Mouse (Mus musculus) heart, embryonic 14.5 days (tissue): ENCODE measurements around the gene Rbp1. TPM values are rescaled to one million over a fixed set of nuclear protein-coding genes. Genes with fewer than 3 reads are reported as not detected.

ENCODE experiments used
- ATAC-seq: fragments of 200-750 bp; cut with Nextera tagmentation; 2 replicates; pipeline ENCODE4 v1.8.0; 2017; ENCODE audit warnings: low read depth, moderate TSS enrichment; ENCODE audit not compliant: insufficient number of reproducible peaks, insufficient read depth, low FRiP score
- H3K27ac ChIP-seq, 2 experiments: fragments of 200-500 bp in 1 of 2; fragments of 300-500 bp in 1 of 2; sonication (generic) in 1 of 2; replicated peaks in 1 of 2; 2 replicates each; pipeline ENCODE4 v1.5.1; 2012 to 2014; ENCODE audit warnings: low read depth in 2 of 2, low read length in 2 of 2, control low read depth in 1 of 2, mild to moderate bottlenecking in 1 of 2, mixed read lengths in 1 of 2; ENCODE audit not compliant: control insufficient read depth in 1 of 2, insufficient read depth in 1 of 2
- H3K27me3 ChIP-seq: fragments of 300-500 bp; sonication (generic); 2 replicates; pipeline ENCODE4 v1.6.1; 2014; ENCODE audit warnings: mild to moderate bottlenecking, low read length, control low read depth; ENCODE audit not compliant: control insufficient read depth, insufficient read depth
- H3K36me3 ChIP-seq: fragments of 300-500 bp; sonication (generic); 2 replicates; pipeline ENCODE4 v1.6.1; 2014; ENCODE audit warnings: mild to moderate bottlenecking, control low read depth, low read length, mixed read lengths; ENCODE audit not compliant: control insufficient read depth, insufficient read depth
- H3K4me1 ChIP-seq, 2 experiments: fragments of 200-500 bp in 1 of 2; fragments of 300-500 bp in 1 of 2; sonication (generic) in 1 of 2; 2 replicates each; pipeline ENCODE4 v1.6.1; 2012 to 2014; ENCODE audit warnings: low read length in 2 of 2, control low read depth in 1 of 2, mixed read lengths in 1 of 2; ENCODE audit not compliant: control insufficient read depth in 2 of 2, insufficient read depth in 2 of 2
- H3K4me2 ChIP-seq: fragments of 300-500 bp; sonication (generic); 2 replicates; pipeline ENCODE4 v1.6.1; 2014; ENCODE audit warnings: mild to moderate bottlenecking, low read length
- H3K4me3 ChIP-seq, 2 experiments: fragments of 200-500 bp in 1 of 2; fragments of 300-500 bp in 1 of 2; sonication (generic) in 1 of 2; 2 replicates each; pipeline ENCODE4 v1.5.1; 2012 to 2014; ENCODE audit warnings: low read length in 2 of 2, mild to moderate bottlenecking in 2 of 2, control low read depth in 1 of 2, low read depth in 1 of 2, moderate library complexity in 1 of 2; ENCODE audit not compliant: control insufficient read depth in 1 of 2, insufficient read depth in 1 of 2
- H3K9ac ChIP-seq: fragments of 300-500 bp; sonication (generic); 2 replicates; pipeline ENCODE4 v1.6.1; 2014; ENCODE audit warnings: mild to moderate bottlenecking, low read length
- H3K9me3 ChIP-seq: fragments of 300-500 bp; sonication (generic); 2 replicates; pipeline ENCODE4 v1.6.1; 2016; ENCODE audit warnings: low read length, control low read depth; ENCODE audit not compliant: control insufficient read depth
- WGBS: fragments of 180-500 bp; shearing (Covaris S2); extraction: QIAGEN DNeasy Blood & Tissue Kit; methylation state at CpG from one replicate; pipeline ENCODE4 v1.1.7; 2014; 5-methylcytosine and 5-hydroxymethylcytosine counted together
- polyA plus RNA-seq: library from polyadenylated mRNA; unstranded; fragments of >200 nt; fragmentation: Nextera tagmentation; extraction: Ambion mirVana; gene quantifications from 2 replicates; pipeline ENCODE4 v1.2.1, GENCODE M21; 2014

Gene Rbp1
- polyA plus RNA-seq, 1 experiment from 2014 or later: 70.7 TPM

GRCm38 (mm10) chr9:98482256-98482655, 59.5 kb downstream of the Rbp1 start:
- no peaks in the 10 kb centered on the region for H3K36me3 ChIP-seq
- no peak overlapping the region for H3K9ac ChIP-seq
- WGBS: 60% methylated on average over 4 of the region's 4 CpGs

GRCm38 (mm10) chr9:98485020-98485419, 62.3 kb downstream of the Rbp1 start:
- Histone ChIP-seq H3K27me3 (no peaks in the 10 kb centered on the region), H3K9ac (no peak overlapping the region), H3K27ac (no peak overlapping the region), H3K4me1 (peaks cover 0 to under 1% of the 10 kb centered on the region in 2 experiments; a peak in 2 of 4 replicates), H3K4me2 (no peak overlapping the region), H3K4me3 (no peak overlapping the region), H3K36me3 (no peaks in the 10 kb centered on the region), H3K9me3 (no peaks in the 10 kb centered on the region)
- ATAC-seq: no peak
- WGBS: 73% methylated on average over 7 of the region's 7 CpGs

More at GRCm38 (mm10) chr9:98482256-98482655, 59.5 kb downstream of the Rbp1 start:
- Histone ChIP-seq H3K4me2 (no peak overlapping the region), H3K4me1 (no peaks in the 10 kb centered on the region; a peak in 1 of 4 replicates), H3K4me3 (no peak overlapping the region), H3K27ac (no peak overlapping the region), H3K9me3 (no peaks in the 10 kb centered on the region), H3K27me3 (no peaks in the 10 kb centered on the region)
- ATAC-seq: no peak

- H3K9ac ChIP-seq: no peak within 1 kb of the TSS
- no peaks in the 10 kb centered on the region for H3K36me3 ChIP-seq
- 83% methylated on average over 3 of the region's 3 CpGs for WGBS
- no peak within 1 kb of the TSS for H3K27ac ChIP-seq
- H3K4me2 ChIP-seq: no peak within 1 kb of the TSS
- peaks cover 0 to 4% of the 10 kb centered on the region in 2 experiments; a peak in 3 of 4 replicates for H3K4me1 ChIP-seq
- ATAC-seq: no peak
- no peaks in the 10 kb centered on the region for H3K9me3 ChIP-seq
- H3K4me3 ChIP-seq: no peak within 1 kb of the TSS
- no peaks in the 10 kb centered on the region for H3K27me3 ChIP-seq
Measured at GRCm38 (mm10) chr9:98485815-98486214, 63.1 kb downstream of the Rbp1 start, which contains the start of gene Rbp2. TSS of gene Rbp2 (plus strand) at chr9:98486115.

GRCm38 (mm10) chr9:98487273-98487672, 64.5 kb downstream of the Rbp1 start:
- Histone ChIP-seq H3K4me1 (peaks cover 0 to 4% of the 10 kb centered on the region in 2 experiments; a peak in 3 of 4 replicates), H3K9ac (no peak overlapping the region), H3K27ac (no peak overlapping the region), H3K4me2 (no peak overlapping the region), H3K27me3 (no peaks in the 10 kb centered on the region), H3K4me3 (no peak overlapping the region), H3K36me3 (no peaks in the 10 kb centered on the region), H3K9me3 (no peaks in the 10 kb centered on the region)
- ATAC-seq: no peak
- WGBS: 35% methylated on average over 6 of the region's 6 CpGs

- H3K36me3 ChIP-seq: no peaks in the 10 kb centered on the region
- no peaks in the 10 kb centered on the region for H3K9me3 ChIP-seq
- H3K27me3 ChIP-seq: no peaks in the 10 kb centered on the region
- no peak overlapping the region for H3K9ac ChIP-seq
- 58% methylated on average over 4 of the region's 4 CpGs for WGBS
- H3K4me1 ChIP-seq: peaks cover 0 to 4% of the 10 kb centered on the region in 2 experiments; a peak in 3 of 4 replicates
- H3K27ac ChIP-seq: no peak overlapping the region
- no peak for ATAC-seq
- H3K4me3 ChIP-seq: no peak overlapping the region
- no peak overlapping the region for H3K4me2 ChIP-seq
Measured at GRCm38 (mm10) chr9:98489532-98489931, 66.8 kb downstream of the Rbp1 start.

GRCm38 (mm10) chr9:98490128-98490527, 67.4 kb downstream of the Rbp1 start:
- no peaks in the 10 kb centered on the region for H3K27me3 ChIP-seq
- no peak overlapping the region for H3K4me2 ChIP-seq
- no peaks in the 10 kb centered on the region for H3K9me3 ChIP-seq
- no peak overlapping the region for H3K27ac ChIP-seq
- H3K4me3 ChIP-seq: no peak overlapping the region
- no peak overlapping the region for H3K9ac ChIP-seq
- peaks cover 0 to 4% of the 10 kb centered on the region in 2 experiments; a peak in 3 of 4 replicates for H3K4me1 ChIP-seq
- WGBS: 28% methylated on average over 4 of the region's 4 CpGs
- H3K36me3 ChIP-seq: no peaks in the 10 kb centered on the region
- ATAC-seq: no peak

- Histone ChIP-seq H3K4me2 (no peak overlapping the region), H3K9ac (no peak overlapping the region), H3K27me3 (no peaks in the 10 kb centered on the region), H3K4me1 (peaks cover 0 to 4% of the 10 kb centered on the region in 2 experiments; a peak in 3 of 4 replicates), H3K4me3 (no peak overlapping the region), H3K9me3 (no peaks in the 10 kb centered on the region), H3K36me3 (no peaks in the 10 kb centered on the region), H3K27ac (no peak overlapping the region)
- ATAC-seq: no peak
- 86% methylated on average over 5 of the region's 5 CpGs for WGBS
Measured at GRCm38 (mm10) chr9:98491071-98491470, 68.3 kb downstream of the Rbp1 start.

GRCm38 (mm10) chr9:98492212-98492611, 69.5 kb downstream of the Rbp1 start:
- no peak overlapping the region for H3K4me3 ChIP-seq
- WGBS: 53% methylated on average over 5 of the region's 5 CpGs
- H3K36me3 ChIP-seq: no peaks in the 10 kb centered on the region
- H3K9me3 ChIP-seq: no peaks in the 10 kb centered on the region
- no peak overlapping the region for H3K27ac ChIP-seq
- H3K27me3 ChIP-seq: no peaks in the 10 kb centered on the region
- peaks cover 0 to 5% of the 10 kb centered on the region in 2 experiments; a peak in 3 of 4 replicates for H3K4me1 ChIP-seq
- no peak for ATAC-seq
- H3K4me2 ChIP-seq: no peak overlapping the region
- no peak overlapping the region for H3K9ac ChIP-seq
